Mouse (Mus musculus) liver, adult 2 months (tissue): ENCODE data around the gene Gpn3.

ENCODE experiments used
- CTCF ChIP-seq: fragments of 200-500 bp; IDR thresholded peaks from 2 replicates; pipeline ENCODE4 v1.5.1; 2011; ENCODE audit warnings: low read depth, low read length, control low read depth
- POLR2A ChIP-seq: fragments of 200-500 bp; IDR thresholded peaks from 2 replicates; pipeline ENCODE4 v1.6.1; 2011; ENCODE audit warnings: low read length, control low read depth; ENCODE audit not compliant: insufficient read depth; ENCODE audit errors: extremely low read depth

- TF ChIP-seq CTCF (no peak), POLR2A (no peak)
Observed at GRCm38 (mm10) chr5:122330269-122330668, 41.4 kb upstream of the Gpn3 start.
